Mouse (Mus musculus) midbrain, embryonic 14.5 days (tissue): ENCODE measurements around the gene Dync1li2. TPM values are rescaled to one million over a fixed set of nuclear protein-coding genes. Genes with fewer than 3 reads are reported as not detected.

ENCODE experiments used
- ATAC-seq: fragments of 200-750 bp; cut with Nextera tagmentation; 2 replicates; pipeline ENCODE4 v1.8.0; 2017; ENCODE audit warnings: moderate number of reproducible peaks, moderate library complexity; ENCODE audit not compliant: low FRiP score, low TSS enrichment
- DNase-seq: peaks from one replicate; pipeline ENCODE4 v3.0.0-alpha.2; 2015
- H3K27ac ChIP-seq: fragments of 300-500 bp; sonication (generic); replicated peaks from 2 replicates; pipeline ENCODE4 v1.5.1; 2014; ENCODE audit warnings: mild to moderate bottlenecking, low read depth, low read length, moderate library complexity
- H3K27me3 ChIP-seq: fragments of 300-500 bp; sonication (generic); 2 replicates; pipeline ENCODE4 v1.6.1; 2014; ENCODE audit warnings: low read length, control low read depth, mixed read lengths; ENCODE audit not compliant: control insufficient read depth, insufficient read depth
- H3K36me3 ChIP-seq: fragments of 300-500 bp; sonication (generic); 2 replicates; pipeline ENCODE4 v1.6.1; 2014; ENCODE audit warnings: low read length, control low read depth; ENCODE audit not compliant: control insufficient read depth, insufficient read depth
- H3K4me1 ChIP-seq: fragments of 300-500 bp; sonication (generic); 2 replicates; pipeline ENCODE4 v1.6.1; 2014; ENCODE audit warnings: mild to moderate bottlenecking, antibody characterized with exemption, low read length, control low read depth; ENCODE audit not compliant: control insufficient read depth, insufficient read depth
- H3K4me2 ChIP-seq: fragments of 300-500 bp; sonication (generic); 2 replicates; pipeline ENCODE4 v1.6.1; 2014; ENCODE audit warnings: mild to moderate bottlenecking, low read length, moderate library complexity
- H3K4me3 ChIP-seq: fragments of 300-500 bp; sonication (generic); replicated peaks from 2 replicates; pipeline ENCODE4 v1.5.1; 2014; ENCODE audit warnings: low read depth, low read length
- H3K9ac ChIP-seq: fragments of 300-500 bp; sonication (generic); replicated peaks from 2 replicates; pipeline ENCODE4 v1.6.1; 2014; ENCODE audit warnings: mild to moderate bottlenecking, low read length, moderate library complexity
- H3K9me3 ChIP-seq: fragments of 300-500 bp; sonication (generic); 2 replicates; pipeline ENCODE4 v1.6.1; 2016; ENCODE audit warnings: low read length, control low read depth, mixed read lengths; ENCODE audit not compliant: control insufficient read depth
- WGBS: fragments of 180-500 bp; shearing (Covaris S2); extraction: QIAGEN DNeasy Blood & Tissue Kit; methylation state at CpG from one replicate; pipeline ENCODE4 v1.1.7; 2014; 5-methylcytosine and 5-hydroxymethylcytosine counted together
- polyA plus RNA-seq: library from polyadenylated mRNA; unstranded; fragments of >200 nt; fragmentation: Nextera tagmentation; extraction: Ambion mirVana; gene quantifications from 2 replicates; pipeline ENCODE4 v1.2.1, GENCODE M21; 2014

The Dync1li2 gene
- polyA plus RNA-seq, 1 experiment from 2014 or later, result 103 TPM

- Histone ChIP-seq H3K9ac (peak overlapping the region; percentile 87), H3K4me2 (peak overlapping the region; percentile 85), H3K36me3 (no peaks in the 10 kb centered on the region), H3K4me1 (peaks cover 13% of the 10 kb centered on the region), H3K27me3 (no peaks in the 10 kb centered on the region), H3K27ac (peak overlapping the region; percentile 82), H3K4me3 (peak overlapping the region; percentile 74), H3K9me3 (no peaks in the 10 kb centered on the region)
- peak; percentile 65 for DNase-seq
- WGBS, result under 1% methylated on average over 75 of the region's 82 CpGs
- peak; percentile 77 for ATAC-seq
Observed at GRCm38 (mm10) chr8:104394801-104395702, 47.8 kb downstream of the Dync1li2 start.

GRCm38 (mm10) chr8:104393767-104394166, 49.1 kb downstream of the Dync1li2 start:
- peak overlapping the region; percentile 85 for H3K4me2 ChIP-seq
- no peak for ATAC-seq
- peaks cover 13% of the 10 kb centered on the region for H3K4me1 ChIP-seq
- H3K9ac ChIP-seq, result no peak overlapping the region
- no peaks in the 10 kb centered on the region for H3K36me3 ChIP-seq
- no peak for DNase-seq
- H3K9me3 ChIP-seq, result no peaks in the 10 kb centered on the region
- H3K4me3 ChIP-seq, result no peak overlapping the region
- no peaks in the 10 kb centered on the region for H3K27me3 ChIP-seq
- no peak overlapping the region for H3K27ac ChIP-seq
- 81% methylated on average over 6 of the region's 6 CpGs for WGBS

GRCm38 (mm10) chr8:104393139-104393538, 49.7 kb downstream of the Dync1li2 start:
- DNase-seq, result no peak
- WGBS, result 97% methylated on average over 7 of the region's 7 CpGs
- H3K9ac ChIP-seq, result no peak overlapping the region
- H3K27me3 ChIP-seq, result no peaks in the 10 kb centered on the region
- no peaks in the 10 kb centered on the region for H3K9me3 ChIP-seq
- ATAC-seq, result no peak
- H3K36me3 ChIP-seq, result no peaks in the 10 kb centered on the region
- no peak overlapping the region for H3K4me3 ChIP-seq
- H3K4me1 ChIP-seq, result peaks cover 13% of the 10 kb centered on the region
- no peak overlapping the region for H3K27ac ChIP-seq
- no peak overlapping the region for H3K4me2 ChIP-seq

- WGBS, result 86% methylated on average over 8 of the region's 8 CpGs
- Histone ChIP-seq H3K4me2 (no peak overlapping the region), H3K27ac (no peak overlapping the region), H3K9ac (no peak overlapping the region), H3K4me3 (no peak overlapping the region), H3K36me3 (no peaks in the 10 kb centered on the region), H3K9me3 (no peaks in the 10 kb centered on the region), H3K4me1 (peaks cover 32% of the 10 kb centered on the region), H3K27me3 (no peaks in the 10 kb centered on the region)
- DNase-seq, result no peak
- ATAC-seq, result no peak
Observed at GRCm38 (mm10) chr8:104390245-104390644, 52.6 kb downstream of the Dync1li2 start.

DNA sequence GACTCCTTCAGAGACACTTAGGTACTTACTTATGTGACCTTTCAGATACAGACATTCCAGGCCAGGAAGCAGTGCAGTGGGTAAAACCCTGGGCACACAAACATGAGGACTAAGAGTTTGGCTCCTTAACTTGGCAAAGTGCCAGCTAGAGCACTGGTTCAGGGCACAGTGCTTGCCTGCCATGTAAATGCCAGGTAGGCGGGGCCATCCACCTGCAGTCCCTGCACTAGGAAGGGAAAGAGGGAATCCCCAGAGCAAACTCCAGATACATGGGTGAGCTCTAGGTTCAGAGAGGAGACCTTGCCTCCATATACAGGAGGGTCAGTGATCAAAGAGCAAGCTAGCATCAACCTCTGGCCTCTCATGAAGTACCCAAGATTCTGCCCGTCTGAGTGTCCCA, 54.9 kb downstream of the Dync1li2 start:
- H3K9me3 ChIP-seq, result no peaks in the 10 kb centered on the region
- DNase-seq (peak; percentile 24), ATAC-seq (no peak)
- H3K4me1 ChIP-seq, result peaks cover 22% of the 10 kb centered on the region
- no peaks in the 10 kb centered on the region for H3K36me3 ChIP-seq
- WGBS, result 87% methylated on average over 2 of the region's 2 CpGs
- no peak overlapping the region for H3K4me2 ChIP-seq
- H3K27ac ChIP-seq, result no peak overlapping the region
- no peaks in the 10 kb centered on the region for H3K27me3 ChIP-seq
- H3K9ac ChIP-seq, result no peak overlapping the region
- no peak overlapping the region for H3K4me3 ChIP-seq

DNA sequence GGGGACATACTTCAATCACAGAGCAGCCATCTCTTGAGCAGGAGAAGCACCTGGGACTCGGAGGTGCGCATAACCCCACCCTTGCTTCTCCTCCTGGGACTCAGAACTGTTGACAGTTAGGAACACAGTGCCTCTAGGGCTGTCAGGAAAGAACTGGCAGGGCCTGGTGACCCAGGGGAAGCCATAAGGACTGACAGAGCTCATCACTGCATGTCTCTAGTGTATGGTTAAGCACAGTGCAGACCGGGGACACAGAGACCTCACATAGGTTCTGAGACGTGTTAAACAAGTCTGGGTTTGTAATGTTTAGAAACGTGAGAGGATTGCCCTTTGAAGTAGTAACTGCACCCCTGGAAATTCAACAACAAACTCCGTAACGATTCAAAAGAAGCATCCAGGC, 55.3 kb downstream of the Dync1li2 start:
- no peak overlapping the region for H3K4me2 ChIP-seq
- DNase-seq (no peak), ATAC-seq (no peak)
- no peaks in the 10 kb centered on the region for H3K27me3 ChIP-seq
- H3K9ac ChIP-seq, result no peak overlapping the region
- no peaks in the 10 kb centered on the region for H3K9me3 ChIP-seq
- H3K27ac ChIP-seq, result no peak overlapping the region
- H3K36me3 ChIP-seq, result no peaks in the 10 kb centered on the region
- H3K4me1 ChIP-seq, result peaks cover 25% of the 10 kb centered on the region
- H3K4me3 ChIP-seq, result no peak overlapping the region
- WGBS, result 74% methylated on average over 7 of the region's 7 CpGs

- peaks cover 25% of the 10 kb centered on the region for H3K4me1 ChIP-seq
- no peak overlapping the region for H3K4me2 ChIP-seq
- DNase-seq (no peak), ATAC-seq (no peak)
- no peaks in the 10 kb centered on the region for H3K9me3 ChIP-seq
- no peaks in the 10 kb centered on the region for H3K36me3 ChIP-seq
- no peak overlapping the region for H3K9ac ChIP-seq
- no peaks in the 10 kb centered on the region for H3K27me3 ChIP-seq
- WGBS, result 20% methylated on average over 4 of the region's 4 CpGs
- no peak overlapping the region for H3K4me3 ChIP-seq
- no peak overlapping the region for H3K27ac ChIP-seq
Observed at GRCm38 (mm10) chr8:104386693-104387092, 56.2 kb downstream of the Dync1li2 start.

GRCm38 (mm10) chr8:104383977-104384376, 58.9 kb downstream of the Dync1li2 start:
- Histone ChIP-seq H3K9me3 (no peaks in the 10 kb centered on the region), H3K27me3 (no peaks in the 10 kb centered on the region), H3K36me3 (no peaks in the 10 kb centered on the region), H3K27ac (no peak overlapping the region), H3K4me2 (no peak overlapping the region), H3K4me3 (no peak overlapping the region), H3K9ac (no peak overlapping the region), H3K4me1 (peaks cover 25% of the 10 kb centered on the region)
- no peak for ATAC-seq
- 63% methylated on average over 3 of the region's 3 CpGs for WGBS
- DNase-seq, result no peak

DNA sequence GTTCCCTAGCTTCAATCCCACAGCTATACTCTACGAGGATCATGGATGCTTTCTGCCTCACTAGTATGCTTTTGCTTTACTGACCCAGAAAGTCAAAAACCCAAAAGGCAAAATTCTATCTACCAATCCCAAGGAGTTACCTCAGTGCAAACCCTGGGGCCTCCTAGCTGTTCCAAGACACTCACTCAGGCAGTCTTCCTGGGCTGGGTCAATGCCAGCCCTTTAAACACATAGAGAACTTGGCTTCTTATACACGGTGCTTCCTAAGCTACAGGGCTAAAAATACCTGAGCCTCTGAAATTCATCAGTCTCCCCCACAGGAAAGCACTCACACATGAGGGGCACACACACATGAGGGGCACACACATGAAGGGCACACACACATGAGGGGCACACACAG, 59.6 kb downstream of the Dync1li2 start:
- Histone ChIP-seq H3K4me3 (no peak overlapping the region), H3K9me3 (no peaks in the 10 kb centered on the region), H3K9ac (no peak overlapping the region), H3K36me3 (no peaks in the 10 kb centered on the region), H3K4me1 (peaks cover 25% of the 10 kb centered on the region), H3K4me2 (no peak overlapping the region), H3K27ac (no peak overlapping the region), H3K27me3 (no peaks in the 10 kb centered on the region)
- ATAC-seq, result no peak
- DNase-seq, result no peak
- 86% methylated on average over 2 of the region's 2 CpGs for WGBS
